In genomic region chr9:95121151-95121835, GRCm38 (mm10) we compare ENCODE assay signal across 7 mouse cellular contexts.
A peak's percentile ranks its signal among the peaks of the same experiment; 100 is the strongest.
DNase-seq lines count a peak whose midpoint lies in the region; ATAC-seq lines count a peak whose summit lies in the region.

No protein-coding gene starts in this region.

- peaks cover 17% of the 10 kb centered on the region for H3K4me1 ChIP-seq in neural tube, embryonic 15.5 days
- peaks cover 7% of the 10 kb centered on the region for H3K4me1 ChIP-seq in forebrain, embryonic 16.5 days (replicated peaks; ENCODE audit: control insufficient read depth, insufficient read depth, low read length)

- H3K9ac ChIP-seq in neural tube, embryonic 15.5 days (replicated peaks), result no peak overlapping the region
- no peak overlapping the region for H3K9ac ChIP-seq in forebrain, embryonic 16.5 days (replicated peaks; ENCODE audit: low read depth, low read length)

- WGBS in neural tube, embryonic 15.5 days, result 47% methylated on average over 11 of the region's 11 CpGs
- 34% methylated on average over 11 of the region's 11 CpGs for WGBS in forebrain, embryonic 16.5 days

- no peak overlapping the region for H3K4me2 ChIP-seq in neural tube, embryonic 15.5 days
- no peak overlapping the region for H3K4me2 ChIP-seq in forebrain, embryonic 16.5 days (ENCODE audit: low read length)

- H3K4me3 ChIP-seq in neural tube, embryonic 15.5 days (replicated peaks), result no peak overlapping the region
- no peak overlapping the region for H3K4me3 ChIP-seq in forebrain, embryonic 16.5 days (replicated peaks; ENCODE audit: low read length)

- ATAC-seq in neural tube, embryonic 15.5 days (ENCODE audit: low FRiP score), result no peak
- ATAC-seq in forebrain, embryonic 16.5 days, result peak; percentile 60

- no peaks in the 10 kb centered on the region for H3K27me3 ChIP-seq in neural tube, embryonic 15.5 days (replicated peaks)
- H3K27me3 ChIP-seq in forebrain, embryonic 16.5 days (replicated peaks; ENCODE audit: control insufficient read depth, insufficient read depth, low read length), result no peaks in the 10 kb centered on the region

- H3K36me3 ChIP-seq in neural tube, embryonic 15.5 days, result no peaks in the 10 kb centered on the region
- H3K36me3 ChIP-seq in forebrain, embryonic 16.5 days (ENCODE audit: control insufficient read depth, insufficient read depth), result no peaks in the 10 kb centered on the region

- peak; percentile 26 for DNase-seq in neural tube, embryonic 10.5 days (ENCODE audit: extremely low spot score, low spot score)
- peak; percentile 10 to 46 for DNase-seq in lung, postnatal 4 days
- DNase-seq in adrenal gland, postnatal 14 days, result no peak
- DNase-seq in layer of hippocampus, postnatal 10 days (ENCODE audit: low spot score in 2 of 2), result no peak
- no peak for DNase-seq in layer of hippocampus, postnatal 36 days

- no peak overlapping the region for H3K27ac ChIP-seq in neural tube, embryonic 15.5 days (replicated peaks)
- no peak overlapping the region for H3K27ac ChIP-seq in forebrain, embryonic 16.5 days (ENCODE audit: low read length)

- H3K9me3 ChIP-seq in neural tube, embryonic 15.5 days (replicated peaks), result no peaks in the 10 kb centered on the region
- no peaks in the 10 kb centered on the region for H3K9me3 ChIP-seq in forebrain, embryonic 16.5 days (ENCODE audit: control insufficient read depth, low read length)

Comparison
In these comparisons a context has a peak if more than half of its experiments do, and no peak if none do; other contexts are left out.
1. DNase-seq: peak in neural tube, embryonic 10.5 days (single experiment) and lung, postnatal 4 days (2 of 2); none in adrenal gland, postnatal 14 days (single experiment), layer of hippocampus, postnatal 10 days (0 of 2) and layer of hippocampus, postnatal 36 days (0 of 2).